Mouse (Mus musculus): ENCODE results near the gene Epop.

DNA sequence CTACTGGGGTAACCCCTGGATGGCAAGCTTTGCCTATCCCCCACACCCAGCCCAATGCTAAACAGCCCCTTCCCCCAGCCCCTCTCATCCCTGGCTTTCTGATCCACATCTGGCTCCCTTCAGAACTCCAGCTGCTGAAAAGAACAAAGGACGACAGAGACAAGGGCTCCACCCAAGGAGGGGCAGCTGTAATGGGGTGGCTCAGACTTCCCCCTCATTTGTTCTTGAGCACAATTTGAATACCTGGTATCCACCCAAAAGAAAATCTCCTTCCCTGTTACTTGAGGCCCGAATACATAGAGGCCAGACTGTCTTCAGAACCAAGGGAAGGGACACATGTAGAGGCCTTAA is 41.6 kb upstream of the Epop start:
- TF ChIP-seq CTCF (IDR thresholded peaks at IDR 0.05) (no peak), EP300 (IDR thresholded peaks at IDR 0.05) (no peak)
